Mouse (Mus musculus): Measurements from ENCODE around the gene Cnnm1.
"Not testable (repeated sequence)": the region's sequence is repeated elsewhere in the genome, so short reads cannot be mapped to it uniquely, and the experiment has no call there.

The Cnnm1 gene

GRCm38 (mm10) chr19:43465076-43465475 is 24.8 kb downstream of the Cnnm1 start:
- intact Hi-C loops (cut with DNase I): no loop called here

GRCm38 (mm10) chr19:43465601-43466255 is 25.5 kb downstream of the Cnnm1 start:
- intact Hi-C loops (cut with DNase I): no loop called here

- intact Hi-C loops (cut with DNase I): no loop called here
These were observed 27.9 kb downstream of the Cnnm1 start for GRCm38 (mm10) chr19:43467927-43468685.

GRCm38 (mm10) chr19:43469333-43469732 is 29.1 kb downstream of the Cnnm1 start:
- intact Hi-C loops (cut with DNase I): no loop called here

- intact Hi-C loops (cut with DNase I): loop anchor here (10.0 kb wide), 1 partner anchor 448 kb away; no protein-coding TSS in a partner anchor
These were observed 32.1 kb downstream of the Cnnm1 start for GRCm38 (mm10) chr19:43472331-43472730.

- intact Hi-C loops (cut with DNase I): loop anchor here (10.0 kb wide), 1 partner anchor 448 kb away; no protein-coding TSS in a partner anchor
These were observed 32.5 kb downstream of the Cnnm1 start for GRCm38 (mm10) chr19:43472781-43473180.

- intact Hi-C loops (cut with DNase I): loop anchor here (5.0 to 10.0 kb wide), 2 partner anchors 451 to 678 kb away; no protein-coding TSS in a partner anchor
These were observed 35.4 kb downstream of the Cnnm1 start for GRCm38 (mm10) chr19:43475642-43476041.

GRCm38 (mm10) chr19:43476063-43476462 is 35.8 kb downstream of the Cnnm1 start:
- intact Hi-C loops (cut with DNase I): loop anchor here (5.0 to 10.0 kb wide), 2 partner anchors 451 to 679 kb away; no protein-coding TSS in a partner anchor

GRCm38 (mm10) chr19:43477436-43477835 is 37.2 kb downstream of the Cnnm1 start:
- intact Hi-C loops (cut with DNase I): loop anchor here (5.0 to 10.0 kb wide), 2 partner anchors 453 to 680 kb away; no protein-coding TSS in a partner anchor

- intact Hi-C loops (cut with DNase I): loop anchor here (5.0 to 10.0 kb wide), 2 partner anchors 454 to 682 kb away; no protein-coding TSS in a partner anchor
These were observed 38.7 kb downstream of the Cnnm1 start for GRCm38 (mm10) chr19:43478891-43479290.

- intact Hi-C loops (cut with DNase I): loop anchor here (5.0 to 10.0 kb wide), 2 partner anchors 455 to 682 kb away; no protein-coding TSS in a partner anchor
These were observed 39.2 kb downstream of the Cnnm1 start for GRCm38 (mm10) chr19:43479431-43479830.

- intact Hi-C loops (cut with DNase I): no loop called here
These were observed 40.3 kb downstream of the Cnnm1 start for GRCm38 (mm10) chr19:43480512-43480911.

GRCm38 (mm10) chr19:43487429-43487828 is 47.2 kb downstream of the Cnnm1 start:
- intact Hi-C loops (cut with DNase I): no loop called here

- intact Hi-C loops (cut with DNase I): loop anchor here (10.0 kb wide), 1 partner anchor 161 kb away; no protein-coding TSS in a partner anchor
These were observed 53.1 kb downstream of the Cnnm1 start for GRCm38 (mm10) chr19:43493316-43493715.

GRCm38 (mm10) chr19:43493878-43494277 is 53.6 kb downstream of the Cnnm1 start:
- intact Hi-C loops (cut with DNase I): loop anchor here (10.0 kb wide), 1 partner anchor 161 kb away; no protein-coding TSS in a partner anchor

GRCm38 (mm10) chr19:43494914-43495313 is 54.7 kb downstream of the Cnnm1 start:
- intact Hi-C loops (cut with DNase I): loop anchor here (10.0 kb wide), 1 partner anchor 160 kb away; no protein-coding TSS in a partner anchor

- intact Hi-C loops (cut with DNase I): loop anchor here (2.0 to 10.0 kb wide), 3 partner anchors 35 to 159 kb away; no protein-coding TSS in a partner anchor
These were observed 55.6 kb downstream of the Cnnm1 start for GRCm38 (mm10) chr19:43495846-43496245.

GRCm38 (mm10) chr19:43497440-43497839 is 57.2 kb downstream of the Cnnm1 start:
- intact Hi-C loops (cut with DNase I): loop anchor here (2.0 to 10.0 kb wide), 3 partner anchors 33 to 157 kb away; no protein-coding TSS in a partner anchor

- intact Hi-C loops (cut with DNase I): loop anchor here (10.0 kb wide), 1 partner anchor 156 kb away; no protein-coding TSS in a partner anchor
These were observed 58.6 kb downstream of the Cnnm1 start for GRCm38 (mm10) chr19:43498874-43499273.

GRCm38 (mm10) chr19:43502630-43503029 is 62.4 kb downstream of the Cnnm1 start:
- intact Hi-C loops (cut with DNase I): no loop called here

GRCm38 (mm10) chr19:43503593-43503992 is 63.4 kb downstream of the Cnnm1 start:
- intact Hi-C loops (cut with DNase I): not testable (repeated sequence)

- intact Hi-C loops (cut with DNase I): no loop called here
These were observed 65.2 kb downstream of the Cnnm1 start for GRCm38 (mm10) chr19:43505441-43505840.
